Mouse (Mus musculus): ENCODE measurements at regions not wholly inside any gene's neighbourhood (a gene's known extent, or its start where the extent isn't known, plus 50 kb on each side); places are given as distances from the start of the nearest gene placed in this dataset.

GRCm38 (mm10) chr15:62567431-62567830 lies 1277.5 kb downstream of the Gsdmc2 start:
- no peak for TF ChIP-seq CTCF (IDR thresholded peaks at IDR 0.05; ENCODE audit: extremely low read depth, insufficient read depth, insufficient read length, insufficient replicate concordance)
- no peak for TF ChIP-seq POLR2A (IDR thresholded peaks at IDR 0.05; ENCODE audit: low read depth, low read length)

All from spleen, adult 2 months (tissue).